Mouse (Mus musculus) stomach, postnatal 0 days (tissue): ENCODE results near the gene Cenpm.

Source experiments
- CTCF ChIP-seq: IDR thresholded peaks from 2 replicates; pipeline ENCODE4 v1.5.1; 2016; ENCODE audit warnings: antibody characterized with exemption, low read depth, mild to moderate bottlenecking, moderate library complexity
- EP300 ChIP-seq: optimal IDR thresholded peaks from 2 replicates; pipeline ENCODE3; 2016; ENCODE audit warnings: antibody characterized with exemption

GRCm38 (mm10) chr15:82272295-82272694, 27.7 kb upstream of the Cenpm start:
- no peak for TF ChIP-seq CTCF
- no peak for TF ChIP-seq EP300
